Mouse (Mus musculus) fat pad, adult 2 months (tissue): Measurements from ENCODE around the gene Taar4.

ENCODE experiments used
- DNase-seq: peaks from one replicate; pipeline ENCODE4 v3.0.0-alpha.2; 2011; ENCODE audit warnings: low read depth, low spot score; ENCODE audit errors: extremely low read depth

Taar4 gene

GRCm38 (mm10) chr10:24006442-24006841, 46.1 kb downstream of the Taar4 start:
- DNase-seq, result no peak

GRCm38 (mm10) chr10:24007034-24007433, 46.7 kb downstream of the Taar4 start:
- DNase-seq, result no peak

GRCm38 (mm10) chr10:24008143-24008542, 47.8 kb downstream of the Taar4 start:
- no peak for DNase-seq
